Mouse (Mus musculus) megakaryocyte, embryonic 14.5 days (primary cell): ENCODE data around the gene Lef1.

Experiments
- FLI1 ChIP-seq: IDR thresholded peaks from 2 replicates; pipeline ENCODE4 v1.6.1; 2012; ENCODE audit warnings: low read length, inconsistent platforms, mixed read lengths
- GATA1 ChIP-seq: IDR thresholded peaks from 3 replicates; pipeline ENCODE4 v1.6.1; 2012; ENCODE audit warnings: mixed read lengths, low read length, inconsistent platforms, borderline replicate concordance

- TF ChIP-seq GATA1 (no peak), FLI1 (no peak)
Observed at GRCm38 (mm10) chr3:131068000-131068399, 42.3 kb upstream of the Lef1 start.
